Mouse (Mus musculus): ENCODE data around the gene Dgki. TPM values are rescaled to one million over a fixed set of nuclear protein-coding genes. Genes with fewer than 3 reads are reported as not detected.

Gene Dgki
- total and polyA plus RNA-seq, 2 experiments from 2014 or later, result 4.6 to 26.9 TPM

- H3K27me3 ChIP-seq (ENCODE audit: insufficient read depth, low read length), result no peaks in the 10 kb centered on the region
- 0 out of 2 replicates have a peak, but pooled peaks cover 6% of the 10 kb centered on the region for H3K4me1 ChIP-seq (ENCODE audit: insufficient read depth, low read length)
- peak; percentile 17 for DNase-seq (ENCODE audit: low spot score)
- no peaks in the 10 kb centered on the region for H3K9me3 ChIP-seq (ENCODE audit: low read length)
- no peak overlapping the region for H3K4me3 ChIP-seq (ENCODE audit: low read depth, low read length)
- ATAC-seq (ENCODE audit: low FRiP score), result no peak
- no peaks in the 10 kb centered on the region for H3K36me3 ChIP-seq (ENCODE audit: insufficient read depth, low read length)
- no peak overlapping the region for H3K27ac ChIP-seq (ENCODE audit: low read depth, low read length)
- 31% methylated on average over 5 of the region's 5 CpGs for WGBS
- H3K9ac ChIP-seq (replicated peaks; ENCODE audit: low read length, poor library complexity, severe bottlenecking), result no peak overlapping the region
- H3K4me2 ChIP-seq (ENCODE audit: low read depth, low read length, poor library complexity, severe bottlenecking), result no peak overlapping the region
- no peak for TF ChIP-seq CTCF (IDR thresholded peaks at IDR 0.05)
Observed at GRCm38 (mm10) chr6:37242769-37243121, 57.2 kb downstream of the Dgki start.

- DNase-seq (ENCODE audit: low spot score) (peak; percentile 17), ATAC-seq (ENCODE audit: low FRiP score) (no peak)
- H3K27ac ChIP-seq (ENCODE audit: low read depth, low read length), result no peak overlapping the region
- no peak for TF ChIP-seq CTCF (IDR thresholded peaks at IDR 0.05)
- H3K36me3 ChIP-seq (ENCODE audit: insufficient read depth, low read length), result no peaks in the 10 kb centered on the region
- no peaks in the 10 kb centered on the region for H3K9me3 ChIP-seq (ENCODE audit: low read length)
- H3K4me1 ChIP-seq (ENCODE audit: insufficient read depth, low read length), result 0 out of 2 replicates have a peak, but pooled peaks cover 6% of the 10 kb centered on the region
- no peak overlapping the region for H3K4me2 ChIP-seq (ENCODE audit: low read depth, low read length, poor library complexity, severe bottlenecking)
- H3K27me3 ChIP-seq (ENCODE audit: insufficient read depth, low read length), result no peaks in the 10 kb centered on the region
- H3K4me3 ChIP-seq (ENCODE audit: low read depth, low read length), result no peak overlapping the region
- 35% methylated on average over 6 of the region's 6 CpGs for WGBS
- H3K9ac ChIP-seq (replicated peaks; ENCODE audit: low read length, poor library complexity, severe bottlenecking), result no peak overlapping the region
Observed at GRCm38 (mm10) chr6:37242100-37242768, 57.8 kb downstream of the Dgki start.

DNA sequence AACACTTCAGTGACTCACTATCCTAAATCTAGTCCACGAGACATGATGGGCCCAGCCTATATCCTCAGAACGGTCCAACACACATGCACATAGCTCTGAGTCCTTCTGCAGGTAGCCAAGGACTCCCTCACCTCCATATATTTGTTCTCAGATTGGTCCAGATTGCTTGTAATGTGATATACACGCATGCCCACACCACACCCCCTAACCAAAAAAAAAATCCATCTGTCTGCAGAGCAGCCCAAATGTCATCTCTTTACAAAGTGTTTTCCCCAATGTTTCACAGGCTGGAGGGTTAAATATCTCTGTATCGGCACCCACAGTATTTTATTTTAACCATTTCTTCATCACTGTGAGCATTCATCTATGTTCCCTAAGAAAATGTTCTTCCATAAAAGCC, 58.5 kb downstream of the Dgki start:
- Histone ChIP-seq H3K36me3 (ENCODE audit: insufficient read depth, low read length) (no peaks in the 10 kb centered on the region), H3K4me2 (ENCODE audit: low read depth, low read length, poor library complexity, severe bottlenecking) (no peak overlapping the region), H3K4me1 (ENCODE audit: insufficient read depth, low read length) (0 out of 2 replicates have a peak, but pooled peaks cover 6% of the 10 kb centered on the region), H3K9ac (replicated peaks; ENCODE audit: low read length, poor library complexity, severe bottlenecking) (no peak overlapping the region), H3K4me3 (ENCODE audit: low read depth, low read length) (no peak overlapping the region), H3K27me3 (ENCODE audit: insufficient read depth, low read length) (no peaks in the 10 kb centered on the region), H3K9me3 (ENCODE audit: low read length) (no peaks in the 10 kb centered on the region), H3K27ac (ENCODE audit: low read depth, low read length) (no peak overlapping the region)
- TF ChIP-seq CTCF (IDR thresholded peaks at IDR 0.05), result no peak
- ATAC-seq (ENCODE audit: low FRiP score), result no peak
- no peak for DNase-seq (ENCODE audit: low spot score)
- 86% methylated on average over 4 of the region's 4 CpGs for WGBS

DNA sequence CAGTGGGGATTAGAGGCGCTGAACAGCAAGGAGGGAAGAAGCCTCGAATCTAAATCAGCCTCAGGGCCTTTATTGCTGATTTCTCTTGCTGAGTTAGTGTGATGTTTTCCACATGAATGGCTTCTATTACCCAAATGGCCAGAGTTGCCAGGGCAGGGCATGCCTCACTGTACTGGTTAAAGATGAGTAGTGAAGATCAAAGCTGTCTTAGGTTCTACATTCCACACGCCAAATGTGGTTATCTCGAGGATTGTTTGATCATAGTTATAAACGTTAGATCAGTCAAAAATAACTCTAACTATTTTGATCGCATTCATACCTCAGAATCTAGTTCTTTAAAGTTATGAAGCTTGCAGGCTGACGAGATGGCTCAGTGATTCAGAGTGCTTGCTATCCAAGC, 59.8 kb downstream of the Dgki start:
- H3K27me3 ChIP-seq (ENCODE audit: insufficient read depth, low read length), result no peaks in the 10 kb centered on the region
- DNase-seq (ENCODE audit: low spot score), result no peak
- 62% methylated on average over 7 of the region's 7 CpGs for WGBS
- H3K9me3 ChIP-seq (ENCODE audit: low read length), result no peaks in the 10 kb centered on the region
- no peak overlapping the region for H3K4me2 ChIP-seq (ENCODE audit: low read depth, low read length, poor library complexity, severe bottlenecking)
- H3K27ac ChIP-seq (ENCODE audit: low read depth, low read length), result no peak overlapping the region
- ATAC-seq (ENCODE audit: low FRiP score), result no peak
- H3K4me1 ChIP-seq (ENCODE audit: insufficient read depth, low read length), result 0 out of 2 replicates have a peak, but pooled peaks cover 6% of the 10 kb centered on the region
- no peaks in the 10 kb centered on the region for H3K36me3 ChIP-seq (ENCODE audit: insufficient read depth, low read length)
- H3K9ac ChIP-seq (replicated peaks; ENCODE audit: low read length, poor library complexity, severe bottlenecking), result no peak overlapping the region
- no peak overlapping the region for H3K4me3 ChIP-seq (ENCODE audit: low read depth, low read length)
- TF ChIP-seq CTCF (IDR thresholded peaks at IDR 0.05), result no peak

- WGBS, result 72% methylated on average over 2 of the region's 2 CpGs
- Histone ChIP-seq H3K9ac (replicated peaks; ENCODE audit: low read length, poor library complexity, severe bottlenecking) (no peak overlapping the region), H3K36me3 (ENCODE audit: insufficient read depth, low read length) (no peaks in the 10 kb centered on the region), H3K27me3 (ENCODE audit: insufficient read depth, low read length) (no peaks in the 10 kb centered on the region), H3K9me3 (ENCODE audit: low read length) (no peaks in the 10 kb centered on the region), H3K4me2 (ENCODE audit: low read depth, low read length, poor library complexity, severe bottlenecking) (no peak overlapping the region), H3K4me3 (ENCODE audit: low read depth, low read length) (no peak overlapping the region), H3K27ac (ENCODE audit: low read depth, low read length) (no peak overlapping the region), H3K4me1 (ENCODE audit: insufficient read depth, low read length) (no peaks in the 10 kb centered on the region)
- no peak for TF ChIP-seq CTCF (IDR thresholded peaks at IDR 0.05)
- ATAC-seq (ENCODE audit: low FRiP score), result no peak
- no peak for DNase-seq (ENCODE audit: low spot score)
Observed at GRCm38 (mm10) chr6:37236893-37237292, 63.1 kb downstream of the Dgki start.

DNA sequence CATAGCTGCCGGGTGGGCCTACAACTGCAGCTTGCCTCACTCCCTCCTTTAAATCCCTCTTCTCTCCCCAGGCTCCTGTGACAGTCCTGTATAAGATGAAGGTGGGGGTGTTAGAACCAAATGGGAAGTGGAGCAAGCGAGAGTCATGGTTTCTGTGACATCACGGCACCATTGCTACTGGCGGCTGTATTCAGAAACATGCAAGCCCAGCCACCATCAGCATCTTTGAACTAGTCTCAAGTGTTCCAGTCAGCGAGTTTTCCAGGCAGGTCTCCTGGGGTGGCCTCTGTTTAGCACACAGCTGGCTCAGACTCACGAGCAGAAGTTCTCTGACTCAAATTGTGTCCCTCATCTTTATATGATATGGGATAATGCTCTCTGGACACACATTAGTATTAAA, 68.8 kb downstream of the Dgki start:
- no peak overlapping the region for H3K4me3 ChIP-seq (ENCODE audit: low read depth, low read length)
- no peaks in the 10 kb centered on the region for H3K36me3 ChIP-seq (ENCODE audit: insufficient read depth, low read length)
- H3K27me3 ChIP-seq (ENCODE audit: insufficient read depth, low read length), result no peaks in the 10 kb centered on the region
- no peak for DNase-seq (ENCODE audit: low spot score)
- H3K27ac ChIP-seq (ENCODE audit: low read depth, low read length), result no peak overlapping the region
- H3K4me2 ChIP-seq (ENCODE audit: low read depth, low read length, poor library complexity, severe bottlenecking), result no peak overlapping the region
- TF ChIP-seq CTCF (IDR thresholded peaks at IDR 0.05), result no peak
- H3K9me3 ChIP-seq (ENCODE audit: low read length), result no peaks in the 10 kb centered on the region
- ATAC-seq (ENCODE audit: low FRiP score), result no peak
- H3K4me1 ChIP-seq (ENCODE audit: insufficient read depth, low read length), result no peaks in the 10 kb centered on the region
- 56% methylated on average over 6 of the region's 6 CpGs for WGBS
- no peak overlapping the region for H3K9ac ChIP-seq (replicated peaks; ENCODE audit: low read length, poor library complexity, severe bottlenecking)
